Mouse (Mus musculus) lung, postnatal 0 days (tissue): ENCODE data around the gene St8sia1.

ENCODE experiments used
- CTCF ChIP-seq: IDR thresholded peaks from 2 replicates; pipeline ENCODE4 v1.5.1; 2016; ENCODE audit warnings: antibody characterized with exemption, mild to moderate bottlenecking
- EP300 ChIP-seq: IDR thresholded peaks from 2 replicates; pipeline ENCODE4 v1.6.1; 2016; ENCODE audit warnings: antibody characterized with exemption, mild to moderate bottlenecking, control low read depth

DNA sequence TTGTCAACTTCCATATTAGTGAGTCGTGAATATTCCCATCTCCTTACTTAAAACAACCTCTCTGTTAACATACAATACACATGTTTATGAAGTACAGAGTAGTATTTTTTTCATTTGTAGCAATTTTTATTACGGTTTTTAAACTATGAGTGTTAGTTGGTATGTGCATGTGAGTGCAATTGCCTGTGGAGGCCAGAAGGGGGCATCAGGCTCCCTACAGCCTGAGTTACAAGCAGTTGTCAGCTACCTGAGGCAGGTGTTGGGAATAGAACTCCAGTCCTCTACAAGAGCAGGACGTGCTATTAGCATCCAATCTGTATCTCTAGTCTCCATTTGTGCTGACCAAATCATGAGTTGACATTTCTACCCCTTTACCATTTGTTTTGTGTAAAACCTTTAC lies 19.8 kb downstream of the St8sia1 start:
- TF ChIP-seq EP300 (no peak), CTCF (no peak)
